15 mouse cellular contexts compared by ENCODE assay signal in genomic region chr1:62812701-62813684, GRCm38 (mm10).
A peak's percentile ranks its signal among the peaks of the same experiment; 100 is the strongest.
DNase-seq lines count a peak whose midpoint lies in the region; ATAC-seq lines count a peak whose summit lies in the region.
"Had no signal": no experiment of that assay in that cellular context is flagged by ENCODE, and none has a peak within 500 bp of the region (broad histone marks: within the 10 kb centered on the region; RNA-seq: fewer than 3 reads in every experiment).

No protein-coding gene starts in this region.

- no peak overlapping the region for H3K4me2 ChIP-seq in hindbrain, embryonic 14.5 days (replicated peaks)
- no peak overlapping the region for H3K4me2 ChIP-seq in forebrain, embryonic 14.5 days (ENCODE audit: low read length)
- H3K4me2 ChIP-seq: forebrain, embryonic 13.5 days; limb, embryonic 13.5 days; midbrain, embryonic 11.5 days had no signal

- peaks cover 10% of the 10 kb centered on the region; the same call in 1 of the 2 replicates for H3K4me1 ChIP-seq in hindbrain, embryonic 10.5 days (replicated peaks)
- no peaks in the 10 kb centered on the region; the same call in 1 of the 2 replicates for H3K4me1 ChIP-seq in hindbrain, embryonic 14.5 days (replicated peaks; ENCODE audit: control insufficient read depth, insufficient read depth, low read length)
- no peaks in the 10 kb centered on the region for H3K4me1 ChIP-seq in forebrain, embryonic 14.5 days (ENCODE audit: control insufficient read depth, insufficient read depth, low read length)
- H3K4me1 ChIP-seq: forebrain, embryonic 13.5 days had no signal

- H3K9ac ChIP-seq in hindbrain, embryonic 14.5 days, result no peak overlapping the region
- no peak overlapping the region for H3K9ac ChIP-seq in forebrain, embryonic 14.5 days (ENCODE audit: low read length)
- H3K9ac ChIP-seq: forebrain, embryonic 13.5 days; limb, embryonic 13.5 days had no signal

- no peaks in the 10 kb centered on the region for H3K27me3 ChIP-seq in hindbrain, embryonic 10.5 days (ENCODE audit: insufficient read depth, poor library complexity, severe bottlenecking)
- no peaks in the 10 kb centered on the region for H3K27me3 ChIP-seq in hindbrain, embryonic 14.5 days (ENCODE audit: control insufficient read depth, insufficient read depth, low read length)
- H3K27me3 ChIP-seq in forebrain, embryonic 14.5 days (replicated peaks; ENCODE audit: control insufficient read depth, insufficient read depth, low read length), result no peaks in the 10 kb centered on the region
- H3K27me3 ChIP-seq: forebrain, embryonic 13.5 days; limb, embryonic 13.5 days had no signal

- no peak overlapping the region for H3K4me3 ChIP-seq in hindbrain, embryonic 10.5 days
- H3K4me3 ChIP-seq in hindbrain, embryonic 14.5 days (replicated peaks; ENCODE audit: low read length), result no peak overlapping the region
- no peak overlapping the region for H3K4me3 ChIP-seq in forebrain, embryonic 14.5 days (ENCODE audit: low read depth, low read length)
- H3K4me3 ChIP-seq: forebrain, embryonic 13.5 days; limb, embryonic 13.5 days had no signal

- WGBS in hindbrain, embryonic 10.5 days, result 57% methylated on average over 10 of the region's 10 CpGs
- 66% methylated on average over 10 of the region's 10 CpGs for WGBS in hindbrain, embryonic 14.5 days
- 75% methylated on average over 10 of the region's 10 CpGs for WGBS in forebrain, embryonic 14.5 days

- H3K27ac ChIP-seq in hindbrain, embryonic 10.5 days, result peak overlapping the region; percentile 56; the same call in 1 of the 2 replicates
- no peak overlapping the region for H3K27ac ChIP-seq in hindbrain, embryonic 14.5 days
- no peak overlapping the region for H3K27ac ChIP-seq in forebrain, embryonic 14.5 days (ENCODE audit: low read depth, low read length)
- H3K27ac ChIP-seq: forebrain, embryonic 13.5 days; limb, embryonic 13.5 days had no signal

- no peak for ATAC-seq in hindbrain, embryonic 14.5 days (ENCODE audit: low FRiP score)
- ATAC-seq in forebrain, embryonic 14.5 days, result no peak
- ATAC-seq: forebrain, embryonic 13.5 days; hindbrain, embryonic 16.5 days had no signal

- no peak for DNase-seq in hindbrain, embryonic 10.5 days (ENCODE audit: low spot score)
- DNase-seq in hindbrain, embryonic 14.5 days (ENCODE audit: low spot score), result no peak
- DNase-seq in thymus, postnatal 25 days, result peak; percentile 8
- no peak for DNase-seq in thymus, postnatal 36 days
- peak; percentile 41 for DNase-seq in mesoderm, embryonic 11.5 days (ENCODE audit: low read depth, low spot score)
- no peak for DNase-seq in urinary bladder, postnatal 10 days (ENCODE audit: low spot score)
- DNase-seq in cerebellum, adult 11-12 months, result no peak
- no peak for DNase-seq in forebrain, embryonic 14.5 days (ENCODE audit: low spot score)
- DNase-seq: cerebellum, adult 11 months; heart, adult 18-20 months; heart, postnatal 10 days had no signal

- H3K36me3 ChIP-seq in hindbrain, embryonic 10.5 days, result no peaks in the 10 kb centered on the region
- 0 out of 2 replicates have a peak, but pooled peaks cover 10% of the 10 kb centered on the region for H3K36me3 ChIP-seq in hindbrain, embryonic 14.5 days (replicated peaks; ENCODE audit: control insufficient read depth, insufficient read depth)
- H3K36me3 ChIP-seq in forebrain, embryonic 14.5 days (ENCODE audit: control insufficient read depth, insufficient read depth, low read length), result no peaks in the 10 kb centered on the region

- H3K9me3 ChIP-seq in hindbrain, embryonic 10.5 days, result no peaks in the 10 kb centered on the region
- H3K9me3 ChIP-seq in hindbrain, embryonic 14.5 days (ENCODE audit: control insufficient read depth, low read length), result no peaks in the 10 kb centered on the region
- H3K9me3 ChIP-seq in forebrain, embryonic 14.5 days (replicated peaks; ENCODE audit: control insufficient read depth, low read length), result no peaks in the 10 kb centered on the region
- H3K9me3 ChIP-seq: forebrain, embryonic 13.5 days; limb, embryonic 13.5 days had no signal

Comparison
In these comparisons a context has a peak if more than half of its experiments do, and no peak if none do; other contexts are left out.
1. DNase-seq: peak in thymus, postnatal 25 days (single experiment) and mesoderm, embryonic 11.5 days (single experiment); none in hindbrain, embryonic 10.5 days (single experiment), hindbrain, embryonic 14.5 days (single experiment), thymus, postnatal 36 days (0 of 2), urinary bladder, postnatal 10 days (single experiment), cerebellum, adult 11-12 months (single experiment) and forebrain, embryonic 14.5 days (single experiment).